Mouse (Mus musculus): Measurements from ENCODE around the gene Radil. TPM values are rescaled to one million over a fixed set of nuclear protein-coding genes. Genes with fewer than 3 reads are reported as not detected.

The Radil gene
- total RNA-seq, 2 experiments from 2014 or later: 1.9 to 3.4 TPM

GRCm38 (mm10) chr5:142445709-142446108 is 105.2 kb downstream of the Radil start:
- DNase-seq: no peak

DNA sequence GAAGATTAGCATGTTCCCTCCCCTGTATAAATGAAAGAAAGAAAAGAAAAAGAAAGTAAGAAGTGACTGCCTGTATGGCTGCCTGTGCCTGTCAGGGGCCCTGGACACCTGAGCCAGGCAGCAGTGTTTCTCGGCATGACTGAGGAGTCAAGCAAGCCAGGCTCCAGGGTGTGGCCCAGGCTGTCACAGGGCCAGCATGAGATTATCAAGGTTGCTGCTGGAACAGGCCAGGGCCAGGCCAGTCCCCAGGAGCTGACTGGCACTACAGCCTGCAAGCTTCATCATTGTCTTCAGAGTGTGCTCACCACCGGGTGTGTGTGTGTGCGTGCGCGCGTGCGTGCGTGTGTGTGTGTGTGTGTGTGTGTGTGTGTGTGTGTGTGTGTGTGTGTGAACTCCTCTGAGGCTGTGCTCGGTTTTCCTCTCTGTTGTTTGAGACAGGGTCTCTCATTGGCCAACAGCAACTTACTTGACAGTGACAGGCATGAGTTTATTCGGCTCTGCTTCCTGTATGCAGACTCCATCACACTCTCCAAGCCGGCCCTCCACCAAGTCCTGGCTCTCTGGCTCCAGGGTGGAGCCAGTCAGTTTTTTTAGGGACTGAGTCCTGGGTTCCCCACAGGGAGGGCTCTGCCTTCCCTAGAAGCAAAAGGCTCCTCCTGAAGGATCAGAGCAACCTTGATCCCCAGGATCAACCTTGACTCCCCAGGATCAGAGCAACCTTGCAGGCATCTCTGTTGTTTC is 105.9 kb downstream of the Radil start:
- DNase-seq: peak; percentile 71

GRCm38 (mm10) chr5:142443994-142444393 is 106.9 kb downstream of the Radil start:
- DNase-seq: no peak

DNA sequence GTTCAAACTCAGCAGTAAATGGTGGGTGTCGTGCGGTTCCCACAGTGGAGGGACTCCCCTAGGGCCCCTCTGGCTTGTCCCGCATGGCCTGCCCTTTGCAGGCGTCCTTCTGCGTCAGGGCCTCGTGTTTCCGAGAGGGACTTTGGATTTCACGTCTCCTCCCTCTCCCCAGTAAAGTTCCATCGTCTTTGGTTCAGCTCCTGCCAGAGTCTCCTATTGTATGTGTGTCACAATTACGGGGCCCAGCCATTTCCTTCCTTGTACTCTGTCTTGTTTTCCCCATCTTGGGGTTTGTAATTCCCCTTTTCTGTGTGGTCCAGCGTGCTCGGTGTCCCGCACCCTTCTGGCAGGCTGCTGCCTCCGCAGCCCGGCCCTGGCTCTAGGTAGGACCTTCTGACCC is 107.4 kb downstream of the Radil start:
- DNase-seq: no peak

GRCm38 (mm10) chr5:142442045-142442440 is 108.9 kb downstream of the Radil start:
- no peak for DNase-seq

- DNase-seq: peak; percentile 27
These were observed 109.4 kb downstream of the Radil start for GRCm38 (mm10) chr5:142441332-142442044.

DNA sequence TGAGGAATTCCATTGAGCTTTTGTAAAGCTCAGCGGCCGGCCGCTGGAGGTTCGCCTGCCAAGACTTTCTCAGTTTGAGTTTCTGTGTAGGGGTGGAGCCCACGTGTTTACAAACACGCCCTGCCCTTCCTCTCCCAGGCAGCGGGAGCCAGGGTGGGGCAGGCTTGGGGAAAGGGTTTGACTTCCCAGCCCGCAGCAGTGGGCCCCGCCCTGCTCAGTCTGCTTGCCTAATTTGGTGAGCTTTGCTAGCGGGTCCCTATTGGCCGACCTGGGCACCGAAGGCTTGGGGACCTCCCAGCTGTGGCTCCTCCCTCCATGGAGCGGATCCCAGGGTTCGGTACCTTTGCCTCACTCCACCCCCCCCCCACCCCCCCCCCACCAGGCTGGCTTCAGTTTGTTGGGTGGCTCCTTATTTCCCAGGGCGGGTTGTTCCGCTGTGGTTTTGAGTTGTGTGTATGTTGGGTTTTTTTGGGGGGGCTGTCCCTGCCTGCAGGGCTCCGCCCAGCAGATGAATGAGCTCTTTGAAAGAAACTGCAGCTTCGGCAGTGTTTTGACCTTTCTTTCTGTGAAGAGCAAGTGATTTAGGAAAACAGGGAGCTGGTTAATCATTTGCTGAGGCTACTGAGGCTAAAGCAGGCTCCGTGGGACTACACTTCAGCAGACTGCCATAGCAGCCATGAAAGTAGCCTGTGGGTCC is 110.3 kb downstream of the Radil start:
- peak; percentile 98 for DNase-seq

DNA sequence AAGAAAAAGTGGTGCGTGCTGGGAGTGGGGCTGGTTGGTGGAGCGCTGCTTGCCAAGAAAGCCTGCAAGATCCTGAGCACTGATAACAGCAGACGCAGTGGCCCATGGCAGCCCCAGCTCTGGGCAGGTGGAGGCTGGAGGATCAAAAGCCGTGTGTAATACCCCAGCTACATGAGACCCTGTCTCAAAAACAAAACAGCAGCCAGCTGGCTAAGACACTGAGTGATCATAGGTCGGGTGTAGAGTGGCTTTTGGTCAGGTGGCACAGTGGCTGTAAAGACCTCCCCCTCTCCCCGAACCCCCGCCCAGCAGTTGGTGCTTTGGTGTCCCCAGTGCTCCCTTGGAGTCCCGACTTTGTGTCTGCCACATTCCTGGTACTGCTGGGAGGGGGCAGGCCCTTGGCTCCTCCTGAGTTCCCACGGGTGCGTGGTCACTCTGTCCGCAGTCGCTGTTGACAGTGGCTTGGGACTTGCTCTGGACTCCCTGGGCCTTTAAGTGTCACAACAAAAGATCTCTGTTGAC is 110.9 kb downstream of the Radil start:
- no peak for DNase-seq

- DNase-seq: peak; percentile 25
These were observed 112.4 kb downstream of the Radil start for GRCm38 (mm10) chr5:142438380-142438938.

DNA sequence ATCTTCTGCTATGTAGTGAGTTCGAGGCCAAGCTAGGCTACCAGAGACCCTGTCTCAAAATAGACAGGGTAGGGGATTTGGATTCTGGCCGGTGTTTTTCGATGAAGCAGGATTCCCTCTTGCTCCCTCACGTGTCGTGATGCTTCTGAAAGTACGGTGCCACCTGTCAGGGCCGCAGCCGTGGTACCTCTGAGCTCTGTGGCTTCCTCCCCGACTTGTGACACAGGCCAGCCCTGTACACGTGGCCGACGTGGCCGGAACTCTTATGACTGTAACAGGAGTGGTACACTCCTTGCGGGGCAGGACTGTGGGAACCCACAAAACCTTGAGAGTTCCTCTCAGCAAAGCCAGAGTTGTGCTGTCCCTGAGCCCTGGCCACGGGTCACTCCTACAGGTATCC is 115.2 kb downstream of the Radil start:
- DNase-seq: no peak

Other genes starting within 250 kb of the Radil start
- 10 to 100 TPM; 10.5 to 12.1 TPM for gene Foxk1, start 149.6 kb downstream of the Radil start, total RNA-seq (2021)
- 1 to 10 TPM; 2.5 to 4.0 TPM for gene Ap5z1, start 87.2 kb downstream of the Radil start, total RNA-seq (2021)
- under 1 TPM; 0.08 to 0.19 TPM for gene Papolb, start 21.0 kb downstream of the Radil start, total RNA-seq (2021)
- not detected for gene Mmd2, start 57.7 kb upstream of the Radil start, total RNA-seq (2021)
- 10 to 100 TPM; 28.6 to 28.8 TPM for gene Wipi2, start 76.6 kb upstream of the Radil start, total RNA-seq (2021)
- under 1 TPM; 0.16 to 0.26 TPM for gene Slc29a4, start 141.4 kb upstream of the Radil start, total RNA-seq (2021)